Mouse (Mus musculus) right cerebral cortex, adult 18-20 months (tissue): ENCODE measurements at regions not wholly inside any gene's neighbourhood (a gene's known extent, or its start where the extent isn't known, plus 50 kb on each side); places are given as distances from the start of the nearest gene placed in this dataset.

Experiments
- DNase-seq: peaks from one replicate; pipeline ENCODE4 v3.0.0; 2022; ENCODE audit warnings: mixed read lengths

DNA sequence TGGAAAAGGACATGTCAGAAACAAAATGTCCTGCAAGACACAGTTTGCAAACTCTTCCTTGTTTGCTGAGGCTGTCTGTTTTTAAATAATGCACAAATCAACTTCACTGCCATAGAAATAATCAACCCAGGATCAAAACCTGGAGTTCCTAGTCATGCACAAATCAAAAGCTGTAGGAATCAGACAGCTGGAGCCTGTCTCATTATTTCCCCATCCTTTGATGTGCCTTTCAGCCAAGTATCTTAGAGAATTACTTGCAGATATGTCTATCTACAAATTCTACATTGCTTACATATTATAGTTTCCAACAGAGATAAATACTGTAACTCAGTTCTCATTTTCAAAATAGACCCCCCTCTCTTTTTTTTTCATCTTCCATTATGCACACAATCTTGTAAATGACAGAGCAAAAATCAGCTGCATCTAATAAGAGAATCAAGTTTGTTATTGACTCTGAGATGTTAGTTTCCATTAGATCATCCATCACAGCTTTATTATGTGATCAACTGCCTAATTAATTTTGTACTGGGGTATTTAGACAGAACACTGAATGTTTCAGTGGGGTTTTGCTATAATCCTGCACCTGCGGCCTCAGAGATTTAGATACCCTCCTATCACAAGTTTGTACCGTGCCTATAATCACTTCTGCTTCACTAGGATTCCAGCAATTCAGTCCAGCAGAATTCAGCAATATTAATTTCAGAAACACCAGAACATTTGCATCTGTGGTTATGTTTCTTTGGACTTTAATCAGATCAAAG, 798.9 kb upstream of the Tenm2 start:
- no peak for DNase-seq

DNA sequence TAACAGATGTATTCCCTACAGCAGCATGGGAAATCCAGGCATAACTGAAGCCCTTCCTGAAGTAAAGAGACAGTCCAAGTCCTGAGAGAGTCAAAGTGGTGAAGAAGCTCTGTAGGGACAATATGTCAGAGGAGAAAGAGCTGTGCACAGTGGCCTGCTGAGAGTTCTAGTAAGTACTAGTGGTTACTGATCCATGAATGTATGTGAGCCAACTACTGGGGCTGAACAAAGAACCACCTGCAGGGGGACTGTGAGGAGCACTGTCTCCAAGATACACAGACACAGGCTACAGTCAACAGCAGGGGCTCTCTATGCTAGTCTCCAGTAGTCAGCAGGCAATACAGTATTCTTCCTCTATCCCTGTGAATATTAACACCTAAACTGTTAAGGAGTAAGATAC, 785.9 kb upstream of the Tenm2 start:
- DNase-seq, result no peak

DNA sequence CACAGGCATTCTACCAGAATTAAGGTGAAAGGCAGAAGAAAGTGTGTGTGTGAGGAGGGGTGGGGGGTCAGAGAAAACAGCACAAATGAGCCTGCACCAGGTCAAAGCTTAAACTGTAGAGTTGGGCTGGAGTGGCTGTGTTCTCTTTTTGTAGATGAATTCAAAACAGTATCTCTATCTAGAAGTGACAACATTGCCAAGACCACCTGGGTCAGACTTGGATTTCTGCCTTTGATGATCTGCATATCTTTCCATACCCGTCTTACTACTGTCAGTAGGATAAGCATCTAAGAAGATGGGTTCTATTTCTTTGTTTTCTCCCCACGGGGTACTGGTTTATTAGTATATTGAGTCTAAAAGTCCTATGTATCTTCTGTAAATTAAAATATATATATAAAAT, 742.4 kb upstream of the Tenm2 start:
- DNase-seq, result no peak

DNA sequence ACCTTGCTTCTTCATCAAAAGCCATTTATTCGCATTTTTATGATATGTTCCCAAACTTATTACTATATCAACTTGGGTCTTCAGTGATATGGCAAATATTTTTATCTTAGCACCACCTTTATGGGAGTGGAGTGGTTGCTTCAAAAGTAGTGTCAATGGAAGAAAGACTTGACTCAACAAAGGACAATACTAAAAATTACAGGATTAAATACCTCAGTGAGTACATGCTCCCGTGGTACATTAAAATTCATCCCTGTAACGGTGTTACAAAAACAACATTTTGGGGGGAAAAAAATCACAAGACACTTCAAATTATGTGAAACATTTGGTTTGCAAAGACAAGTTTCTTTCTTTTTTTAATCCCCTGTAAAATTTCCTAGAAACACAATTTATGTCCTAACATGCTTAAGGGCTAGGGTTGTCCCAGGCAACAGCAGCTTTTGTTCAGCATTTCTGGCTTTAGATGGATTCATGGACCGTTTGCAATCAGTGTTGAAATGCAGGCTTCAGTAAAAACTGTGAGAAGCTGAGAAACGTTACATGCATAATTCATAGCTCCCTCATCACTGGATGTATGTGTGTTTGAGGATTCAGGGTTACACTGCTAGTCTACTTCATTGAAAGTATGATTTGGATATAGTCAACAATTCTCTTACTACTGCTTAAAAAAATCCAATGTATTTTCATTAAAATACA, 700.8 kb upstream of the Tenm2 start:
- no peak for DNase-seq

DNA sequence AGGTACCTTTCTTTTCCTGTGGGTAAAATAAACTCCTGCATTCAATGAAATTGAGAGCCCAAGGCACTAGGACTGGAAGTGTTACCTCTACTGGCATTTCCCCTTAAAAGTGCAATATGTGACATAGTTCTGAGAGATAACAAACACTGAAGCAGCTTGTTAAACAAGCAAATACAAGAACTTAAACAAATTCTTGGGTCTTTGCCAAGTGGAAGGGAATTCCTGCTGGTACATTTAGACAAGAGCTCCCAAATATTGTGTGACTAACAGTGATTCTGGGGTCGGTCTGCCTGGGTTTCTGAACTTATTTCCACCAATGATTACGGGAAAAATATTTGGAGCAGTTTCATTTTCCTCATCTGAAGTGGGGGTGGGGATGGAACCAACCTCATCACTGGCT, 677.4 kb upstream of the Tenm2 start:
- DNase-seq, result no peak

DNA sequence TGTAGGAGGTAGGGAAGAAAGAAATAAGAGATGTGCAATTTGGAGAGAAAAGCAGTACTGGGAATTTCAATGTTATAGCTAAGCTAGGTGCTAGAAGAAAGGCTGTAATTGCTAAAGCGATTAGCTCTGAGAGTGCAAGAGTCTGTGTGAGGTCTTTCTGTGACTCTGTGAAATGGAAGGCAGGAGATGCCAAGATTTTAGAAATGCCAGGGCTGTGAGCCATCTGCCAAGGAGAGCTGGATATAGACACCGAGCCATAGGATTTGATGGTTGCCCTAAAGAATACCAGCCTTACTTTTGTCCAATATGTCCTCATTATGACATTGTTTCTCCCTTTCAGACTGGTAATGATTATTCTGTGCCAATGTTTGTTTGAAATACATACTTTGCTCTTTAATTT, 669.2 kb upstream of the Tenm2 start:
- no peak for DNase-seq

DNA sequence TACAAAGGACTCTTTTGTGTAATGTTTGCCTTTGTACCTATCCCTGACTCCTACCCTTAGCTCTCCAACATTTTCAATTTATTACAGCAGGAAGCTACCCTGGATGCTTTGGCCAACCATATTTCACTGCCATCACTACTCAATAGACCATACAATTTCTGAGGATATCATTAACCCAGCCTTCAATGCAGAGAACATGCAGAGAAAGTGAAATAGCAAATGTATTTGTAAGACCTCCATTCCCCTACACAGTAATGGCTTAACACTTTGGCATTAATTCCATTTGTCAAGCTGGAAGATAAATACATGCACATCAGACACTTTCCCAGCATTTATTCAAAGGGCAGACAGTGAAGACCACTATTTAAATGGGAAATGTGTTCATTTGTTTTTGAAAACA, 661.9 kb upstream of the Tenm2 start:
- no peak for DNase-seq

DNA sequence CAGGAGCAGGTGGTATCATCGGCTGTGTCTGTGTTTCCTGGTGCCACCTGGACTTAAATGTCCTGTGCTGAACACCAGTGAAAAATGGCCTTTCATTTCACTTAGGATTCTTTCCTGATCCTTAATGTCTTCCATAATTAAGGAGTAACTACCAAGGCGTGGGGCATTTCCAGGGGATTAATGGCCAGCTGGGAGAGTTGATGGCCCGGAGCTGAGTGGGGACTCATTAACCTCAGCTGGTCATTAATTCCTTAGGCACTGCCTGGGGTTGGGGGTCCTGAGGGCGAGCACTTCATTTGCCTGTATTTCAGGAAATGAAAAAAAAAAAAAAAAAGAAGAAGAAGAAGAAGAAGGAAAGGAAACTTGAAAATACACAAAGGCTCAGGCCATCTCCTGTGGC, 647.0 kb upstream of the Tenm2 start:
- DNase-seq, result no peak

DNA sequence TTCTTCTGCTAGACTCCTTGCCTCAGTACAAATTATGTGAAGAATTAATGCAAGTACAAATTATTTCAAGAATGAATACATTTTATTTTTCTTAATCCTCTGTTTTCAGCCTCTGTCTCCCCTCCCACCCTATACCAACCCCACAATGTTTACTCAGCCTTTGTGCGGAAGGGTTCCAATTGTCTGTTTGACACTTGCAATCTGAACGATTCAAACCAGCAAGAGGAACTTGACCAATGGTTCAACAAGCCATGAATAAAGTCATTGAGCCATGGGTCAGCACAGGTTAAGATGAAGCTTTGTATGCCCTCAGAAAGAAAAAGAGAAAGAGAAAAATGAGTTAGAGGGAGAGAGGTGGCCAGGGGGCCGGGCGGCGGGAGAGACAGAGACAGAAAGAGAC, 601.5 kb upstream of the Tenm2 start:
- DNase-seq, result no peak

DNA sequence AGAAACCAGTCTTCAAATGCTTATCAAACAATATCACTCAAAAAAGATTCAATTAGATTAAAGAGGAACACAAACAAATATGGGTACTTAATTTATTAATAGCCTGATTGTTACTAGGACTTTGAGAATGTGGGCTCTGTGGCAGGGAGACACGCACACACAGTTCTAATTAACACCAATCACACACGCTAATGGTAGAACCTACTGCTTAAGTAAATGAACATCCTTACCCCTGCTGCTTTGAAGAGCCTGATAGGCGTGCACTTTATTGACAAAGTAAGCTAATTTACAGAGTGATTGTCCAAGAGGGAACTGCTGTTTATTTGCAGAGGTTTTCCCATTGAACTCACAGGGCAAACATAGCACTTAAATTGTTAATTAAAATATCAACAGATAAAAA, 595.2 kb upstream of the Tenm2 start:
- DNase-seq, result no peak

DNA sequence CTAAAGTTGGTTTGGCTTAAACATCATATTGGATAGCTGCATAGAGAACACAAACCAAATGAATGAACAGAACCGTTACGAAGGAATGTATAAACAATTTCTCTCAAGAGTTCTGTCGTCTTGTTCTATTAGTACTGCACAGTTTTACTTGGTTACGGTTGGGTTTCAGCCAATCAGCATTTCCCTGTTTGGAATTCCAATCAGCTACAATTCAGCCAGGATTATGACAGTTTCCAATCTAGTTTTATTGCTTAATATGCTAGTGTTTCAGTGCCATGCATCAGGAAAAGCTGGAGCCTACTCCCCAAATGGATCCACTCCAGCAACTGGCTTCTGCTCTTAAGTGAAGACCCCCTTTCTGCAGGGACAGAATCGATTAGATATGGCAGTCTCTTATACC, 571.0 kb upstream of the Tenm2 start:
- no peak for DNase-seq

DNA sequence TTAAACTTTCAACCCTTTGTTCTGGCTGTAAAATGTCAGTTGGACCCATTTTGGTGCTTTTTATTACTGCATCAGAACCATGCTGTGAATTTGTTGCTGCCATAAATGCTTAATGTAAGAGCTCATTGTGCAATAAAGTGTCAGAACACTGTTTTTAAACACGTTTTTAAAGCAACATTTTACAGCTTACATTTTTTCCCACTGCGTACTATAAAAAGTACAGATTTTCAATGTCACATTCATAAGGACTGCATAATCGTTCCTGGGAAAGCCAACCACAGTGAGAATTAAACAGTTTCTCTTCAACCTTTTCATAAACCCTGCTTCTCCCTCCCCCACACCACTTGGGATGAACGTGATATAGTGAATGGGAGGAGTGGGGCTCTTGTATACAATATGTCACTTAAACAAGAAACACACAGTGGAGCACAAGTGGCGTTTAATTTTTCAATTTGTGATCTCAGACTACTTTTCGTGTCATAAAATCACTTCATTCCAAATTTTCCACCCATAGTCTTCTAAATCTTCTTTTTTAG, 563.1 kb upstream of the Tenm2 start:
- DNase-seq, result no peak

DNA sequence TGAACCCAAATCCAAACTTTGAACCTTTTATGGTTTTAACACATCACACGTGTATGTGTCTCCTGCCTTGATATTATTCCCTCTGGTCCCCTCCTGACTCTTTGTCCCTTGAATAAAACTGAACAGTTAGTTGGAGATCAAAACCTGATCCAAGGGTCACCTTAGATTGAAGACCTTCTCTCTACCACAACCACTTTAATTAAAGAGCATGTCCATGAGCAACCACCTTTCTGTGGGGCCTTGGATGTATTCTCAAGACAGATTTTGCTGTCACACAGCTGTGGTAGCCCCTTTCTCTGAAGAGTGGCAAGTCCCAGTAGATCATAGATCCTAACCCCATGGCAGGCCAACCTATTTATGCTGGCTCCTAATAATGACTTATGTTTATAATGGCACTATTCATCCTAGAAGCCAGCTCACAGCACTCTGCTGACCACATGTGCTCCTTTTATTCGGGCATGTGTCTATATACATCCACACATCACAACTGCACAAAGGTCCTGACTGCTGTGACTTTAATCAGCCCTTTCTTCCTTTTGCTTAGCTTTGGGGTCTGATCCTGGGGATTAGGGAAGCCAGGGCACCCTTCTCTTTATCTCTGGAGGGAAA, 536.8 kb upstream of the Tenm2 start:
- no peak for DNase-seq

DNA sequence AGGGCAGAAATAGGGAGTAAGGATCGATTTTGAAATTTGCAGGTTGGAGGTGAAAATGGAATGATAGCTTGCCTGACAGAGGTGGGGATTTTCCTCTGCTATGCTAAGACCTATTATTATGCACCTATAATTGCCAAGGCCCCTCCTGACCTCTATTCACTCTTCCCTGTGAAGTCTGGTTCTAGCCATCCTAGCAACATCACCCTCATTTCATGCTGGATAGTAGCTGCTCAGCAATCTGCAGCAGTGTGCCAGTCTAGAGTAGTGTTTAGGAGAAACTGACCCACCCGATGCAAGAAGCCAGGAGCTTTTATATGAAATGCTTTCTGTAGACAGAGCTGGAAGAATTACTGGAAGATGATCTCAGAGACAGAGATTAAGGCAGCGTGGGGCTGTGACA, 535.1 kb upstream of the Tenm2 start:
- DNase-seq, result no peak

DNA sequence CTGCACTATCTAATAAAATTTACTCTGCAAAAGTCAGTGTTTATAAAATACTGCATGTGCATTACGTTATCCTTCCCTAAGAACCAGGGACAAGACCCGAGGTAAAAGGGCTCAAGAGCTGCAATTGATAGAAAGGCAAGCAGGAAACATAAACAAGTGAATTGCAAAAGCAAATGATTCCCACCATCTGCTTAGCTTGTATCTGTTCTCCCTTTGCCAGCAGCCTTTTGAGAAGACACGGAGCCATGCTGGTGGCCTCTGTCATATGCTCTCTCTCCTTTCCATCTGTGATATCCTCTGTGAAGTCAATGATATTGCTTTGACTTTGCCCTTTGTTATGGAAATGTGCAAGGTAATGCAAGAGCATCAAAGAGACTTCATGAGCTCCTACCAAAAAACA, 532.4 kb upstream of the Tenm2 start:
- DNase-seq, result no peak

DNA sequence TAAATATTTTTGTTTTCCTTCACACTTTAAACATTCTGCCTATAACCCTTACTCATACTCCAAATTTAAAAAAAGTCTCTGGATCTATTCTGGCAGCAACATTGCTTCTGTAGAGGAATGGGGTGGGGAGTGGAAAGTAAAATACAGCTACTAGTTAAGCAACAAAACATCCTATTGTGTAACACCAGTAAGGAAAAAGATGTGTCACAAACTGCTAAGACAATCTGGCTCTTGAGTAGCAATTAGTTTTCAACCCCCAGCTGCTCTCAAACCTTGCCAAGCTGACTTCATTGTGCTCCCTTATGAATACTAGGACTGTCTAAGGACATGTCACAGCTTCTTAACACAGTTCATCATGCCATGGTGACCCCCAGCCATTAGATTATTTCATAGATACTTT, 500.2 kb upstream of the Tenm2 start:
- no peak for DNase-seq

DNA sequence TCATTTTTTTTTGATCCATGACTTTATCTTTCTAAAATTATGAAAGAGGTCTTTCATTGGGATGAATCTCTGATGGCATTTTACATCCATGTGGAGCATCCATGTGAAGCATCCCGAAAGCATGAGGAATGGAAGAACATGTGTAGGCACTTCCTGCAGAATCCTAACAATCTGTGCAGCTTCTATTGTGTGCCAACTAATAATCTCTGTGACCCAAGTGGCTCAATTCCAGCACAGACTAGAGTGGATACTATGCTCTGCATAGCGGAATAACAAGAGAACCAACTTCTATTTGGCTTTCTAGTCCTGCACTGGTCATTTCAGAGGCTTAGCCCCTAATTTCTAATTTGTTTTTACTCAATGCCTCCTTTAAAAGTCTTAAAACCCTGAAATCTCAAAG, 499.7 kb upstream of the Tenm2 start:
- DNase-seq, result no peak

DNA sequence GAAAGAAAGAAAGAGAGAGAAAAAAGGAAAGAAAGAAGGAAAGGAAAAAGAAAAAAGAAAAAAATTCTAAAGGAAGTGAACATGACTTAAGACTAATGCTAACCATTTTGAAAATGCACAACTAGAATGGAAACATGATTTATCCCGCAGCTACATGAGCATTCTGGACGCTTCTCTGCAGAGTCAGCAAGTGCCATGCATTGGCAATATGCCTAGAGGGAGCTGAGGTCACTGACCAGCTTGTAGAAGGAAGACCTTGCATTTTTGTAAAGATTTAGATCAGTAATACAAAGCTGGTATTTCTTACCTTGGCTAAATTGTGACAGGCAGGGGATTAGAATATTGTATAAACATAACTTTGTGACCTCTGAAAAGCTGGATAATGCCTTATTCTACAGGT, 461.2 kb upstream of the Tenm2 start:
- DNase-seq, result no peak

DNA sequence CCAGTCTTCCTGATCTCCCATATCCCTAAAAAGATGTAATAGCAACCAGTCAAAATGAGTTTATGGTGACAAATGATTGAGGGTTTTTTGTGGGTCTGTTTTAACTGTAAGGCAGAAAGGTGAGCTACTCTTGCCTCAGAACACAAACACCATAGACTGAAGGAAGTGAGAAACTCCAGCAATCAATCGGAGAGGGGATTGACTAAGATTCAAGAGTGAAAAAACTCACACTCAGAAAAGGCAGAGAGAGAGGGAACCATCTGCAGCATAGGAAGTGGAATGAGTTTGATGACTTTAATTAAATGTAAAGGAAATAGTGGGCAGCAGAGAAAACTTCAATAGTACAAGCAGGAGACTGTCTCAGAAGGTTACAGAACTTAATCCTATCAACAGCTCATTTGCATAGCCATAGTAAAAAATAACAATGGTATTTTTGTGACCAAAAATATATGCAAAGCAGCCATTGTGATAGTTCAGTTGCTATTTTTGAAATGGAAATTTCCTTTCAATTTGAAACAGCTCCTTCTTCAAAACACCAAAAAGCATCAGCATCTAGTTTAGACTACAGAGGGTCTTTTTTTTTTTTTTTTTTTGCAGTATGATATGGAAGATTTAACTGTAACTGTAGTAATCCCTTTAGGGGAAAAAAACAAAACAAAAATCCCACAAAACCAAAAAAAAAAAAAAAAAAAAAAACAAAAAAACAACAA, 442.9 kb upstream of the Tenm2 start:
- DNase-seq, result no peak

DNA sequence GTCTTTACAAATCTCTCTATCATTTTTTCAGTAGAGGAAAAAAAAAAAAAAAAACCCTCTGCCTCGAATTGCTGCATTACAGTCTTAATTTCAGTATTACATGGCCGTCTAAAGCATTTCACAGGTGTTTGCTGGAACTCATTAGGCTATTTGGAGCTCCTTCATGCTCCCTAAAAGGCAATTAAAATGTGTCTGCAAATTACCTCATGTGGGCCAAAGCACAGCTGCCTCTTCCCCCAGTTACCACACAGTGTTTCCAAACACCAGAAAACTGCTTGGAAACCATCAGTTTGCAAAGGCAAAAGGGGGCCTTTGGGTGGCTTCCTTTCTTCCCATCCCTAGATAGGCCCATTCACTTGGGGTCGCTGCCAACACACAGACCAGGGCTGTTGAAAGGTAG, 435.6 kb upstream of the Tenm2 start:
- DNase-seq, result no peak

DNA sequence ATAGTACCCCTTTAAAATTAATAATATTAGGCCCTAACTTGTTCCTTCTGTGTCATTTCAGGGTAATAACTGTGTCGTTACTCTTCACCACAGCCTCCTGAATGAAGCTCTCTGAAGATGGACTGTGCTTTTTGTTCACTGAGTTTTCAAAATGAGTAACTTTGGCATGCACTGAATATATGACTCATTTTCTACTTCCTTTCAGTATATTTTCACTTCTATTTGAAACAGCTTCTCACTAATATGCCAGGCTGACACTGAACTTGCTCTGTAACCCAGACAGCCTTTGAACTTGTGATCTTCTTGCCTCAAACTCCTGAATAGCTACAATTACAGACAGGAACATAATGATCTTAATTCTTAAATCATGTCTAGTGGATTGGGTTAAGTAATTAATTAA, 431.2 kb upstream of the Tenm2 start:
- DNase-seq, result no peak

DNA sequence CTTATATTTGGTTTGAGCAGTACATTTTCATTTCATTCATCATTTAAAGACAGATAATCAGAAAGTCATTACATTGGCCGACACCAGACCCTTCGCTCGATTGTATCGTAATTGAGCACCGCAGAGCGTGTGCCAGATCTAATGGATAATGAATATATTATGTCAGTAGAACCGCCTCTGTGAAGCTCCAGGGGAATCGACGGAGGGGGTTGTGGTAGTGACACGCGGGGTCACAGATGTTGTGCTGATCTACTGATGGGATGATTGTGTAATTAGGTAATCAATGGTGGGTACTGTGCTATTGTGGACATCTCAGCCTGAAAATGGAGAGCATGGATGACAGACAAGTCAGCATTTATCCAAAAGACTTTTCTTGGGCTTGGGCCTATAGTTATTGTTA, 414.3 kb upstream of the Tenm2 start:
- DNase-seq, result no peak

DNA sequence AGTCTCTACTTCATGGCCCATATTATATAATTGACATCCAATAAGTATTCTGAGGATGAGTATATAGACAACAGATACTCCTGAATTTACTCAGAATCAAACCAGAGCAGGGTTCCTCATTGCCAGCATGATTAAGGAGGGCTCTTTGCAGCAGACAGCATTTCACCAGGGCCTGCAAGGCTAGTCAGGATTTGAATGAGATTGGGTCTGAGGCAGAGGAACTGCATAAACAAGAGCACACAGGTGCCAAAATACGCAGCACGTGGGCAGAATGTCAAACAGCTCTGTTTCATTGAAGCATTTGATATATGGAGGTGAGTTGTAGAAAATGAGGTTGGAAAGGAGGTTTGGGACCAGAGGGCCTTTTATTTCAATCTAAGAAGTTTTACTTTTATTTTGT, 387.5 kb upstream of the Tenm2 start:
- no peak for DNase-seq

DNA sequence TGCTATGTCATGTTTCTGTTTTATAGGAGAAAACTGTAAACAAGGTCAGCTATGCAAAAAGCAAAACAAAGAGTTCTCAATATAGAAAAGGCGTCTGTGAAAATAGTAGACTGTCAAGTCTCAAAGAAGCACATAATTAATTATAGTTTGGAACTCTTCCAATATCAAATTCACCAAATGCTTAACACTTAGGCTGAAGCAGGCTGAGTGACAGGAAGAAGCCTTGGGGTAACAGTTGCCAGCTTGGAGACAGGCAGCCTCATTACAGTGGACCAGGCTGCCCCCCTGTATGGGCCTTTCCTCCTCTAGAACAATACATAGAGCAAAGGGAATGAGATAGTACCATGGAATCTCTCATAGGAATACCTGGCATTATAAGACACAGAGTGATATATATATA, 364.8 kb upstream of the Tenm2 start:
- DNase-seq, result no peak
